Mouse (Mus musculus): ENCODE data around the gene Dchs1.

Gene Dchs1

DNA sequence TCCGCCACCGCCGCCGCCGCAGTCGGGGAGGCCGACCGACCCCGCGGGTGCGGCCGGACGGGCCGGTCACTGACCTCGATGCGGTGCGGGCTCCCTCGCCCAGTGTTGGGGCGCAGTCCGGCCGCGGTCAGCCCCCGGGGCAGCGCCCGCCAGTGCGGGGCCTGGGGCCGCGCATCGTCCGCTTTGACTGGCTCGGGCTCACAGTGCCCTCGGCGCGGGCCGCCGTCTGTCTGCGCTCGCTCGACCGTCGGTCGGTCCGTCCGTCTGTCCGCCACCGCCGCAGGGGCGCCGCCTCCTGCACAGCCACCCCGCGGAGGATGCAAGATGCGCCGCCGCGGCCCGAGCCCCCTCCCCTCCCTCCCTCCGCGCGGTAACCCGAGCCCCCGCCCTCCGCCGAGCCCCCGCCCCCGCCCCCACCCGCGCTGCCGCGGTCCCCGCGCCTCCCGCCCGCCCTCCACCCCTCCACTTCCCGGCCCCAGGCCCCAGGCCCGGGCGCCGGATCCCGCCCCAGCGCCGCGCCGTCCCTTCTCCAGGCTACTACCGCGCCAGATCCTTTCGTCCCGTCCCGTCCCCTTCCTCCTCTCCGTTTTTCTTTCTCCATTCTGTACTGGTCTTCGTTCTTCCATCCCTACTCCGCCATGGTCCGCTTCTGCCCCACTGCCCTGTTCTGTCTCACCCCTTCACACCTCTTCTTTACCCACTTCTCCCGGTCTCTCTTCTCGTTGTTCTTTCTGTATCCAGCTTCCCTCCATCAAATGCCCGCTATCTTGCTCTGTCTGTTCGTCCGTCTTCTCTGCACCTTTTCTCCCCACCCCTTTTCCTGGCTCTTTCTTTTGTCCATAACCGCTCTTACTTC lies at the start of gene Dchs1:
TSS of gene Dchs1 (minus strand) at position 370 of the 856 bp plus-strand sequence.
- no peak for DNase-seq

DNA sequence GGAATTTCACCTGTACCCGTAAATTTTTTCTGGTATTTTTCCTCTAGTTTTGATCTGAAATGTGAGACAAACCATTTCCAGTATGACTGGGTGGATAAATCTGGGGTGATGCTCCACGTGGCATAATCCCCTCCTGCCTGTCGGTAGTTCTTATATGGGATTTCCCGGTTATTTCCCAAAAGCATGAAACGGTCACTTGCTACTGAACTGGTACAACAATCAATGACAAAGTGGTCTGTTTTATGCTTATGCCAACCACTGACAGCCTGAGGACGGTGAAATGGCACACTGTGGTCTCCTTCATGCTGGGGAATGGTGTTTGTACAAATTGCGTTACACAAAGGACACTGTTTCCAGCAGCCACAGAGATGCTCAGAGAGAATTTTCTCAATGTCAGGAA lies 36.8 kb upstream of the Dchs1 start:
- DNase-seq = no peak

DNA sequence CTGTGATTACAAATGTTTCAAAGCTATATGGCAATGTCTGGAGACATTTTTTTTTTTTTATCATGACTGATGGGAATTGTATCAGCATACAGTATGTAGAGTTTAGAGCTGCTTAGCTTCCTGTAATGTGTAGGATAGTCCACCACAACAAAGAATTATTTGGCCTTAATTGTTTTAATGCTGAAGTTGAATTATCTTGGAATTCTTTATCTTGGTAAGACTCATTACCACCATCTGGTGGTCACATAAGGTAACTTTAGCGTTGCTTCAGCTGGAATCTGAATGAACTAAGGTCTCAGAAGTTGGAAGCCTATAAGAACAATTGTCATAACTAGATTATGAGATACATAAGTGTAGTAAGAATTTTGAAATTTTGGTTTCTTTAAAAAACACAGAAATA lies 31.0 kb upstream of the Dchs1 start:
- no peak for DNase-seq

DNA sequence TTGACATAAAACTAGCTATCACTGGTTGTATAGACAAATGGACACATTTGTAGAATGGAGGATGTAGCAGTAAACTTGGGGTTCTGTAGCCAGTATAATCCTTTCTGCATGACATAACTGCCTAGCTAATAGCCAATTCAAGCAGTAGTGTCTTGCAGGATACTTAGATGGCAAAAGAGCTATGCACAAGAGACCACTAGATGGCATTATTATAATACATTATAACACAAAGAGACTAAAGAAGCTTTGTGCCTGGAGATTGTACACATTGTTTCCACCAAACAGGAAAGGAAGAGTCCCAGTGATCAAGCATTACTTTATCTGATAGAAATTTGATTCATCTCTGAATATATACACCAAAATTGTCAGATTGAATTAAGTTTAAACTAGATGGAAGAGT lies 29.3 kb upstream of the Dchs1 start:
- DNase-seq = no peak

DNA sequence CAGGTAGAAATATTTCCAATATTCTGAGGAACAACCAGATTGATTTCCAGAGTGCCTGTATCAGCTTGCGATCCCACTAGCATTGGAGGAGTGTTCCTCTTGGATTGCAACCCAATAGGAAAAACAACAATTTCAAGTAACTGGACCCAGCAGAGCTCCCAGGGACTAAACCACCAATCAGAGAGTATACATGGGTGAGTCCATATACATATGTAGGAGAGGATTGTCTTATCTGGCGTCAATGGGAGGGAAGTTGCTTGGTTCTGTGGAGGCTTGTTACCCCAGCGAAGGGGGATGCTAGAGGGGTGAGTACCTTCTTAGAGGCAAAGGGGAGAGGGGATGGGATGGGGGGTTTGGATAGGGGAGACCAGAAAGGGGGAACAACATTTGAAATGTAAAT lies 25.9 kb upstream of the Dchs1 start:
- DNase-seq = no peak

DNA sequence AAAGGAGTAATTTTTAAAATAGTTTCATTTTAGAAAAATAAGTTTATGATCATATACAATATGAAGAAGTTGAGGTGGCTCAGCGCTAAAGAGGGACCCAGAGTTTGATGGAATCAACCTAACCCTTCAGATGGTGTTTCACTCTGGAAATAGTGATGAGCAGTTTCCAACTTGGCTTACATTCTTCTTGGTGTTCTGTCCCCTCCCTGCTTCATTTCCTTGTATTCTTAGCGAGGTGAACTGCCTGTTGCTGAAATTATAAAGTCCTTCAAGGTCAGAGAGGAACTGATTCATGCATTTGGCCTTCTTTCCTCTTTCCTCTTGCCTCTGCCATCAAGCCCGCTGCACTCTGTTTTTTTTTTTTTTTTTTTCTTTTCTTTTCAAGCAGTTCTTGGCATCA lies 25.1 kb upstream of the Dchs1 start:
- DNase-seq = no peak

DNA sequence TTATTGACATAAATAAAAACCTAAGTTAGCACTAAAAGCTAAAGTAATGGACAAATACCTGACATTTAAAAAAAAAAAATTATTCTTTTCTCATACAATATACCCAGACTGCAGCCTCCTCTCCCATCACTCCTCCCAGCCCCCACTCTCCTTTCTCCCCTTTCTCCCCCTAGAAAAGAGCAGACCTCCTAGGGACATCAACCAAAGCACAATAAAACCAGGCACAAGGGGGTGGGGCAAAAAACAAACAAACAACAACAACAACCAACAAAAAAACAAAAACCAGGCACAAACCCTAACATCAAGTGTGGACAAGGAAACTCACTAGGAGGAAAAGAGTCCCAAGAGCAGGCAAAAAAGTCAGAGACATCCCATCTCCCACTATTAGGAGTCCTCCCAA lies 24.1 kb upstream of the Dchs1 start:
- DNase-seq = peak; percentile 16

DNA sequence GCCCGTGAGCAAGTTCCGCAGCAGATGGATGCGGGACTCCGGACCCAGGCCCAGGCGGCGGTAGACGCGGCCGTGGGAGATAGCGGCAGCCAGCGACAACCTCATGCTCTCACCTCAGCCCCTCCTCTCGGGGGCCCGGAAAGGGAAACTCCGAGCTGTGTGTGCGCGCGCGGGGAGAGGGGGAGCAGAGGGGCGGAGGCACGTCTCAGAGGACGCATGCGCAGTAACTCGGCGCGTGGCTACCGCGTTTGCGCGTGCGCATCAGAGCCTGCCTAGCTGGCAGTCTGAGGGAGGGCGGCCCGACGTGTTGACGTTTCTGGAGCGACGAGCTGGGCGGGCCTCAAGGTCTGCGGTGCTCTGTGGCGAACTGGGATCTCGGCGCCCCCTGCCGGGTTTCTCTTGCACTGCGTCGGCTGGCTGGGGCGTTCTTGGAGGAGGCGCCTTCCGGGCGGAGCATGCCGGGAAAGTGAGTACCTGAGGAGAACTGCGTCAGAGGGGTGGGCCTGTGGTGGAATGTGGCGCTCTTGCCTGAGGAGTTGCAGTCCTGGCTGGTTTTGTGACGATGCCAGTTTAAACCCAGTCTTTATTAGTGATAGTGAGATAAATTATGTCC lies 23.5 kb upstream of the Dchs1 start, which contains the start of gene Mrpl17:
TSS of gene Mrpl17 (minus strand) at position 223 of the 613 bp plus-strand sequence.
- peak; percentile 100 for DNase-seq

DNA sequence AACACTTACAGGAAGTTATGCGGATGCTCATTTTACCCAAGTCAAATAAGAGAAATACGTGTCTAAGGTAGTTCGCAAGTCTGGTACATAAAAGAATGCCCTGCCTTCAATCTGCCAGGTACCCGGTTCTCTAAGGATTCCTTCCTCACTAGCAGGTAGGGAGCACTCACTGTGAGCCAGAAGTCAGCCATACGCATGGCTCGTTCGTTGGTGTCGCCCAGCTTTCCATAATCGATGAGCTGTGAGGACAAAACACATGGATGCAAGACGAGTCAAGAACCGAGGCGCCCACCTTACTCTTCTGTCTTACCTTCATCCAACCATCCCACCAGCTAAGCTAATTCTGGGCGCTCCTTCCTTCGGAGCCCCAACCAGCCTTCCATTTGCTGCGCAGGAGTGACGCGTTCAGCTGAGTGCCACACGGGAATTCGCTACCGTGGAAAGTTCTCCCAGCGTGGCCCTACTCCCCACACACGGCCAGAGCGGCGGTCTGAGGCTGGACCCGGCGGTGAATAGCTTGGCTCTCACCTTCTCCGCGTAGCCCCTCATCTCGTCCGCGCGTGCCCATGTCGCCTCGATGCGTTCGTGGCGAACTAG lies 22.9 kb upstream of the Dchs1 start:
- no peak for DNase-seq

DNA sequence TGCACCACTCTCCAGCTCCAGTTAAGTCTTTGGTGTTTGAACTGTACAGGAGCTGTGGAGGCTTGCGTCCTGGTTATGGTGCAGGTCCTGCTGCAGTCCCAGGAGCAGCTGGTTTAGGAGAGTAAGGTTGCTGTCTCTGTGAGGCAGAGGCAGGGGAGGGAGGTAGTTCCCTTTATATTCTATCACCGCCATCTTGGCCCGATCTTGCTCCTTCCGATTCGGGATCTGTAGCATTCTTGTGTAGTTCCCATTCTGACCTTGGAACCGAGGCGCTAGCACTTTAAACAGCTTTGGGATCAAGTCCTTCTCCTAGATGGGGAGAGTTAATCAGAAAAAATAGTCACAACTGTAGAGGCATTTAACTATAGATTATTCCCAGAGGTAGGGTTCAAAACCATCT lies 22.4 kb upstream of the Dchs1 start:
- DNase-seq = no peak

DNA sequence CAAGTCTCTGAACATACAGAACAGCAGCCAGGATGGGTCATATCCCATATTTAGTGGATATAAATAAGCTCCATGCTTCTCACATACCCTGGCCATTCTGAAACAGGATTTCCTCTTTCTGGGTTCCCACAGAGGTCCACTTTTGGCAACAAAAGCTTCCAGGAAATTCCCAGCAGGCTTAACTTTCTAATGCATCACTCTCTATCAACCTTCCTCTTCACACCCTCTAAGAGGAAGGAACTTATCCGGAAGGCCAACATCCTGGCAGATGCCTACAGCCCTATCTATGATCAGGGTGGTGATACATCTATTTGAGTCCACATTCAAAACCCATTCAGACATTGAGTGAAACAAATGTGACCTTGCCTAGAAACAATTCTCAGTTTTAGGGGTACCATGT lies 20.9 kb upstream of the Dchs1 start:
- no peak for DNase-seq

DNA sequence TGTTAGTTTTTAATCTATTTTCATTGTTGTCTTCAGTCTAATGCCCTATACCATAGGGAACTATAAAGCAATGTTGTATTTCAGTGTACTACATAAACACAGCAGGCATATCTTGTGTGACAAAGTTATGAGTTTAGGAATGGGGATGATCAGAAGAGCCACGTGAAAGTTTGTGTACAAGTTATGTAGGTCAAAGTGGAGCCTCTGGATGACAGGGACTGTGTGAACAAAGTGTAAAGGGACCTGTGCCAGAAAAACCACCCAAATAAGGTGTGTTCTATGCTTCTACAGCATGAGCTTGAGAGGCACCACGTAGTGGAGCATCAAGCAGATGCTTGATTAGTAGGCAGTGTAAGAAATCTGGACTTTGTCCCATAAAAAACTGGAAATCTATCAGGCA lies 19.3 kb upstream of the Dchs1 start:
- no peak for DNase-seq

DNA sequence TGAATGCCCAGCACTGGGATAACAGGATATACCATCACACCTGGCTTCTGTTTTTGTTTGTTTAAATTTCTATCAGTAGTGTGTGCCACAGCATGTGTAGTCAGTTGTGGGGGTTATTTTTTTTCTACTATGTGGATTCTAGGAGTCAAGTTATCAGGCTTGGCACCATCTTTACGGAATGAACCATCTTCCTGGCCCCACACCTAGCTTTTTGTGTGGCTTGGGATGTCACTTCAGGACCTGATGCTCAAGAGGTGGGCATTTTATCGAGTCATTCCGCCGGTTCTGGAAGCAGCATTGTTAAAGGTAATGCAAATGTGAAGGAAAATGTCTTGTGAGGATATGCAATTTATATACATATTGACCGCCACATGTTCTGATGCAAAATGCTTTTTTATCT lies 18.7 kb upstream of the Dchs1 start:
- no peak for DNase-seq

DNA sequence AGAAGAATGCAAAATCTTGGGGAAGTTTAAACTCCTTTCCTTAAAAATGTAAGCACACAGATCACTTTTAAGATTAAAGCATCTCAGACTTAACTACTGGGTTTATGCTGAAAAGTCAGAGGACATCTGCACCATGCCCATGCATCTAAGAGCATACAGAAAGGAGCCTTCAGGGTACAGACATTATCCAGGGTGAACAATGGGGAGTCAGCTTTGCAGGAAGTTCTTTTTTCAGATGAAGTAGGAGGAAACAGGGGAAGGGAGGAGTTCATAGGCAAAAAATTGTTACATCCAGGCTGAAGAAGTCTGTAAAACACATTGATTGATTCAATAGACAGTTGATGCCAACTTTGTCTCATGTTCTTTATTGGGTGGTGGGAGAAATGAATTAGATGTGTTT lies 16.0 kb upstream of the Dchs1 start:
- DNase-seq = no peak

DNA sequence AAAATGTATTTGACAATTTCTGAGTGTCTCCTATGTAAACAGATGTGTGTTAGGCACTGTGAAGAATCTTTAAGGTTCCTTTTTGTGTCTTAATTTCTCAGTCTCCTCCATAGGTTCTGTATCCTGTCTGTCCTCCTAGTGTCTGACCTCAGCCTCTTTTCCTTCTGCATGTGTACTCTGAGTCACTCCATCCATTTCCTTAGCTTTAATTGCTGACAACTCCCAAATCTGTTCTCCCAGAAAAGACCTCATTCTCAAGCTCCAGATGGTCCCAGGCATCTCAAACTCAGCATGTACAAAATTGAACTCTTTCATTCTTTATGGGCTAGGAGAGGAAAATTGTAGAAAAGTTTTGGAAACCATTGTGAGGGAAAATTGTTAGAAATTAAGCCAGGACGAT lies 15.3 kb upstream of the Dchs1 start:
- no peak for DNase-seq

DNA sequence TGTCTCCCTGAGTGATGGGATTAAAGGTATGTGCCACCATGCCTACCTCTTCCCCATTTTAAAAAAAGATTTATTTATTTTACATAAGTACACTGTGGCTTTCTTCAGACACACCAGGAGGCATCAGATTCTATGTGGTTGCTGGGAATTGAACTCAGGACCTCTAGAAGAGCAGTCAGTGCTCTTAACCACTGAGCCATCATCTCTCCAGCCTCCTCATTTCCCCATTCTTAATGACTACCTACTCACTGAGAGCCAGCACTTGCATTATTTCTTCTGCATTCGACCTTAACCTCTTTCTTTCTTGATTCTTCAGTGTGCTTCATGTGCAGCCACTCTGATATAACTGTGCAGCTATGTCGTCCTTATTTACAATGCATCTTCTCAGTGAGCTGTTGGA lies 14.9 kb upstream of the Dchs1 start:
- no peak for DNase-seq

DNA sequence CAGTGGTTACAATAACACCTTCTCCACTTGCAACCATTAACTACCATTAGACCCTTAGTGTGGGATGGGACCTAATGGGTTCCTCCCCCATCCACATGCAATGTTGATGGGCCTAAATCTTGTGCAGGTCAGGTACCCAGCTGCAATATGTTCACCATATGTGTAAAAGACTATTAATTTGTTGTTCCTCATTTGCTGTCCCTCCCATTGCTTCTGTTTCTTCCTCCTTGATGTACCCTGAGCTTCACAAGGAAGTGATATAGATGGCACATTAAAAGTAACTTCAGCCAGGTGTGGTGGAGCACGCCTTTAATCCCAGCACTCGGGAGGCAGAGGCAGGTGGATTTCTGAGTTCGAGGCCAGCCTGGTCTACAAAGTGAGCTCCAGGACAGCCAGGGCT lies 9.5 kb upstream of the Dchs1 start:
- DNase-seq = no peak

DNA sequence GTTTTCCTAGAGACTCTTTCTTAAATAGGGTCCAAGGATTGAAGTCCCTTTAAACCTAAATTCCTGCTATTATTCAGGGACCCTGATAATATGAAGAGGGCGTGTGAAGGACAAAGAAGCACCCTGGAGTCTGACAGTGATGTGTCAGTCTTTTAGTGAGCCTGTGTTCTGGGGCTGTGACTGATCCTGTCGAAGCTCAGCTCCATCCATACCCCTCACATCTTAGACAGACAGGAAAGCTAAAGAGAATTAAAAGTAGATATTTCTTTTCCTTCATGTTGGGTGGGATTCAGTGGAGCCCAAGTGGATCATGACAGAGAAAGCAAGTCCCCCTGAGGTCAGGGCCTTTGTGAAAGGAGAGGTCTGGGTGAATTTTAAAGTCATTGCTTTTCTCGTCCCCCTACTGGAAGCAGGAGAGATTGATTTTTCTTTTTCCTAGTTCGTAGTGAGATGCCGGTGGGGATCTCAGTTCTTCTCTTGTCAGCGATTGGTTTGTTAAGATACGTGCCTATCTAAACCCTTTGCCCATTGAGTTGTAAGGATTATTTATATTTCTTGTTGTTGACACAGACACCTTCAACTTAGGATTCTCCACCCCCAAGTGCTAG lies 8.4 kb upstream of the Dchs1 start:
- no peak for DNase-seq

DNA sequence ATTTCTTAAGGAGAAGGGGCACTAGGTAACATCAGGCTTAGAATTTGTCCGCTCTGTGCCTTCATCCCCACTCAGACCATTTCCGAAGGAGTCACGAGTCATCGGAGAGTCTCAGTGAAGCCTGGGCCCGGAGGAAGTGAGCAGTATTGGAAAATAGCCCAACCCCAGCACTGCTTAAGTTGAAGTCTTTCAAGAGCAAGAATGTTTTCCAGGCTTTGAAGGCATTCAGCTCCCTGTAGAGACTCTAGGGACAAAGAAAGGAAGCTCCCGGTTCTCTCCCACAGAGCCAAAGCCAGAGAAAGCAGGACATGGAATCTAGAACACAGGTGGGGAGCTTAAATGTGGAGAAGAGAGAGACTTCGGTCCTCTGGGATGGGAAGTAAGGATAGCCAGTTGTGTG lies 6.2 kb upstream of the Dchs1 start:
- no peak for DNase-seq

DNA sequence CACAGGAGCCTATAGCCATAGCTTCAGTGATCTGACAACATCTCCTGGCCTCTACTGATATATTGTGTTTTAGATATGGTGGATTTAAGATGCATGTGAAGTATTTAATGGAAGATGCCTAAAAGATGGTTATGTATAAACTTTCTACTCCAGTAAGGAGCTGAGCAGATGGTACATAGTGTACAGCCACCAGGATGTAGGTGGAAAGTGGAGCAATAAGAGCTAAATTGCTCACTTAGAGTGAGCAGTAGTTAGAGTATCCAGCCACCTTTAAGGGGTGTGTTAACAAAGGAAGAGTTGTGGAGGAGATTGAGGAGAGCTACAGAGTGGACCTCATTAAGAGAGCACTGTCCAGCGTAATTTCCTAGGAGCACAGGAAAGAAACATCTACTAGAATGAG lies 3.7 kb upstream of the Dchs1 start:
- DNase-seq = no peak

DNA sequence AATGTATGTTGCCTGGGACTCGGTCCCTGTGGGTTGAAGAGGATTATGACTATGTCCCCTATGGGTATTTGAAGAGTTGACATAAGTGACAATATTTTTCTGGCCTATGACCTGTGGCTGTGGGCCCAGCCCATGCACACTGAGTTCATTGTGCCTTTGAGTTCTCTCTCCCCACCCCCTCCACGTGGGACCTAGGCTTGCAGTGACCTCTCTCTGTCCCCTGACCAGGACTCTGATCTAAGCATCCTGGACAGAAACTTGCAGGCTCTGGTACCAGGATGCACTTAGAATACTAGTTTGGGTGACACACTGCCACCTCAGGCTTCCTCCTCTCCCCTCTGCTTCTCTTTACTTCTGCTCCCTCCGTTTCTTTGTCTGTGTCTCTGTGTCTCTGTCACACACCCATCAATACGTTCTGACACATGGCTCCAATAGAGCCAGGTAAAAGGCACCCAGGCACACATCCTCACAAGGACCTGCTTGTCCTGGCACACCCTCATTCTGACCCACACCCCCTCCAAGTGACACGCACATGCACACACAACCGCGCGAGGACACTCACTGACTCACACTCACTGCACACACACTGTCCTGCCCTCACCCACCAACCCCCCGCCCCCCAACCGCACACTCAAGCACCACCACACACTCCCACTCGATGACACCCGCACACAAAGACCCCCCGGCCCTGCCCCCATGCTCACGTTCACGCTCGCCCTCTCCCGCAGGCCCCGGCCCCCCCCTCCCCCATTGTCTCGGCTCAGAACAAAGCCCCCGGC lies 759 bp downstream of the Dchs1 start:
- no peak for DNase-seq

DNA sequence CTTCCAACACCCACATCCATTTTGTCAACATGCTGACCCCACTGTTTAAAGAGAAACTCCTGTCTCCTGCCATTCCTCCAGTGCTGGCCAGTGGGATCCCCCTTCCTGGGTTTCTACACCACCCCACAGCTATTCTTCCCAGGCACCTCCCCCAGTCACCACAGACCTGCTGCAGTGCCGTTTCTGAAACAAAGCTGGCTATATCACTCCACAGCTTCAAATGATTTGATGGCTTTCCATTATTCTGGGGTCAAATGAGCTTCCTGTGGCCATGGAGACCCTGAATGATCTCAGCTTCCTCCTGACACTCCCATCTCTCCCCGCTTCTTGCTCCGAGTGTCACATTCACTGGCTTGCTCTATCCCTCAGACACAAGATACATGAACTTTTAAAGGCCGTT lies 2.9 kb downstream of the Dchs1 start:
- DNase-seq = no peak

DNA sequence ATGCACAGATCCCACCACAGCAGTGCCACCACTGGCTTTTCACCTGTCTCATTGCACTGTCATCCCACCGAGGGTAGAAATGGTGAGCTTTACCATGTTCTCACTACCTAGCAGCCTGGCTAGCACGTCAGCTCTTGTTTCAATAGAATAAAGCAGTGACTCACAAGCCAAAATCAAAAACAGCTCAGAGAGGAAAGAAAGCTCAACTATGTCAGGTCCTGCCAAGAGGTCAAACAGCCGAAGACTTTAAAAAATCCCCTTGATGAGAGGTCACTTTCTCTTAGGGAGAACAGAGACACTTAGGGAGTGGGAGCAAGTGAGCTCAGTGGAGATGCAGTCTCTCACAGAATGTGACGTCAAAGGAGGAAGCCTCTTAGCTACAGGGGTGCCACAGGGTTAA lies 3.6 kb downstream of the Dchs1 start:
- DNase-seq = no peak
